Mouse (Mus musculus): ENCODE results near the gene Ywhag.

Ywhag gene

DNA sequence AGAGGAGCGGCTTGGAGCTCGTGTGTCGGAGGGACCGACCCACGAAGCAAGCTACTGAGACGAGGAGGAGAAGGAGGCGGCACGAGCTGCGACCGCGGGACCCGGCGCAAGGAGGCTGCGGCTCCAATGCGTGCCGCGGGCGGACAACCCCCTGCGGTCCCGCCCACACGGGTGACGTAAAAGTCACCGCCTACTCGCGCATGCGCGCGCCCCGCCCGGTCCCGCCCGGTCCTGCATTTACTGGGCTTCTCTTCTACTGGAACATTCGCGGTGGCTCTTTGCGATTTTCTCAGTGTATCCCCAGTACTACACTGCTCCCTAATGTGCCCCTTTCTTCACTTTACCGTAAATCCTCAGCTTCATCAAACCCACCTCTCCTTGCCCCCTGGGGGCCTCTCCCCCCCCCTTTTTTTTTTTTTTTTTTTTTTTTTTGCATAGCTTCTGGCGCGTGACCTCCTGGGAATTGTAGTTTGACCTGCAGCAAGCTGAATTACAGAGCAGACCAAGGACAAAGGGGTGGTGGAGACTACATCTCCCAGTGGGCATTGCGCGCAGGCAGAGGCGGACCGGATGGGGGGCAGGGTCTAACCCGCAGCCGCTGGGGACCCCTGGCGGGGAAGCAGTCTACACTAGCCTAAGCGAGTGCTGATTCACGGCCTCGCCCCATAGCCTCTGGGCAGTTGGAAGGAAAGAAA is at the start of gene Ywhag:
Gene Ywhag, minus strand, starts transcription at position 136 of the 695 bp plus-strand sequence.
- DNase-seq (ENCODE audit: low read depth, low spot score): peak; percentile 98

DNA sequence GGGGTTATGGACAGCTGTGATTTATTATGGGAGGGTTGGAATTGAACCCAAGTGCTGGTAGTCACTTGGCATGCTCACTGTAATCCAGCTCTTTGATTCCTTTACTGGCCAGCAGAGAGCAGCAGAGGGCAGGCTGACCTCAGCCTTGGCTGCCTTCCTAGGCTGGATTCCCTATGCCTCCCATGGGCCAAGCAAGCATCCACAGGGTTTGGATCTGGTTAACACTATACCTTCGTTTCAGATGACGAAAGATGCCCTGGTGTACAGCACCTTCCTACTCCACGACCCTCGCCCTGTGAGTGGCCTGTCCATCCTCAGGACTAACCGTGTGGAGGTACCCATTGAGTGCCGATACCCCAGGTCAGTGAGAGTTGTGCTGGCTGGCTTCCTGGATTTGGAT is 48.0 kb upstream of the Ywhag start:
- peak; percentile 90 for DNase-seq (ENCODE audit: low read depth, low spot score)

- DNase-seq (ENCODE audit: low read depth, low spot score): no peak
Measured at GRCm38 (mm10) chr5:135979904-135980303, 45.5 kb upstream of the Ywhag start, which contains the start of gene Zp3. Gene Zp3, plus strand, starts transcription at chr5:135980099.

GRCm38 (mm10) chr5:135979381-135979780 is 45.0 kb upstream of the Ywhag start:
- no peak for DNase-seq (ENCODE audit: low read depth, low spot score)

GRCm38 (mm10) chr5:135975893-135976668 is 41.7 kb upstream of the Ywhag start:
- DNase-seq (ENCODE audit: low read depth, low spot score): peak; percentile 27

GRCm38 (mm10) chr5:135974365-135974764 is 39.9 kb upstream of the Ywhag start, which contains the start of gene Ssc4d:
Gene Ssc4d, minus strand, starts transcription at chr5:135974531.
- no peak for DNase-seq (ENCODE audit: low read depth, low spot score)

GRCm38 (mm10) chr5:135971876-135972275 is 37.5 kb upstream of the Ywhag start:
- no peak for DNase-seq (ENCODE audit: low read depth, low spot score)

GRCm38 (mm10) chr5:135970247-135970646 is 35.8 kb upstream of the Ywhag start:
- DNase-seq (ENCODE audit: low read depth, low spot score): no peak

GRCm38 (mm10) chr5:135968781-135969180 is 34.4 kb upstream of the Ywhag start:
- peak; percentile 80 for DNase-seq (ENCODE audit: low read depth, low spot score)

- DNase-seq (ENCODE audit: low read depth, low spot score): peak; percentile 38
Measured at GRCm38 (mm10) chr5:135966866-135967265, 32.5 kb upstream of the Ywhag start.

- no peak for DNase-seq (ENCODE audit: low read depth, low spot score)
Measured at GRCm38 (mm10) chr5:135965501-135965930, 31.1 kb upstream of the Ywhag start.

GRCm38 (mm10) chr5:135963280-135963627 is 28.8 kb upstream of the Ywhag start:
- no peak for DNase-seq (ENCODE audit: low read depth, low spot score)

- peak; percentile 100 for DNase-seq (ENCODE audit: low read depth, low spot score)
Measured at GRCm38 (mm10) chr5:135962492-135963279, 28.3 kb upstream of the Ywhag start.

GRCm38 (mm10) chr5:135962125-135962491 is 27.7 kb upstream of the Ywhag start:
- DNase-seq (ENCODE audit: low read depth, low spot score): no peak

DNA sequence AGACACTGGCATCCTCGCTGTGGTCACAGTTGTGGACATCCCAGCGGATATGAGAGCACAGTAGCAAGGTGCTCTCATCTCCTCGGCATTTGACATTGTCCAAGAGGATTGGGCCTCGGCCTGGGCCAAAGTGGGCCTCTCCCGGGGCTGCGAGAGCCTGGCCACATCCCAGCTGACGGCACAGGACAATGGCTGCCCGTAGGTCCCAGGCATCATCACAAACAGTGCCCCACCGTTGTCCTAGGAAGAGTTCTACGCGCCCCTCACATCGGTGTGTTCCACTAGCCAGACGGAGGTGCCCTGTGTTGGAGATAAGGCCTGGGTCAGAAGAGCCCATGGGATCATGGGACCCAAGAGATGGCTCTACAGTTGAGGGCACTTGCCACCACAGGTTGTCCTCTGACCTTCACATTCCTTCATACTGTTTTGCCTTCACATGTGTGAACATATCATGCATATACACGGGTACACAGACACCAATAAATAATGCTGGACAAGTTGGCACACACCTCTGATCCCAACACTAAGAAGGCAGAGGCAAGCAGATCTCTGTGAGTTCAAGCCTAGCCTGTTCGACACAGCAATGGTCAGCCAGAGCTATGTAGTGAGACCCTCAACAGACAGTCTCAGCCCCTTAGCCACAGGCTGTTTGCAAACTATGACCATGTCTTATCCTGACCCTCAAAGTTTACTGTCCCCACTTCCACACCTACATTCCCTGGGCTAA is 26.7 kb upstream of the Ywhag start:
- no peak for DNase-seq (ENCODE audit: low read depth, low spot score)

- DNase-seq (ENCODE audit: low read depth, low spot score): peak; percentile 91
Measured at GRCm38 (mm10) chr5:135959911-135960310, 25.5 kb upstream of the Ywhag start.

DNA sequence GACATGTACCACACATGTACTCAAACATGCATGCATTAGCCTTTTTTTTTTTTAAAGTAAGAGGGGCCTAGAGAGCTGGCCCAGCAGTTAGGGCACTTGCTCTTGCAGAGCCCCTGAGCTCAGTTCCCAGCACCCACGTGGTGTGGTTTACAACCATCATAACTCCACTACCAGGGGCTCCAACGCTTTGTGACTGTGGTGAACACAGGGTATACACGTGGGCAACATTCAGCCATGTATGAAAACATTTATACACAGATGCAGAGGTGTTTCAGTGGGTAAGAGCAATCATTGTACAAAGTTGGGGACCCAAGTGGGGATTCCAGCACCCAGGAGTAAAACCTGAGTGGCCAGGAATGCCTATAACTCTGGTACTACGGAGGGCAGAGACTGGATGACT is 24.0 kb upstream of the Ywhag start:
- DNase-seq (ENCODE audit: low read depth, low spot score): no peak

DNA sequence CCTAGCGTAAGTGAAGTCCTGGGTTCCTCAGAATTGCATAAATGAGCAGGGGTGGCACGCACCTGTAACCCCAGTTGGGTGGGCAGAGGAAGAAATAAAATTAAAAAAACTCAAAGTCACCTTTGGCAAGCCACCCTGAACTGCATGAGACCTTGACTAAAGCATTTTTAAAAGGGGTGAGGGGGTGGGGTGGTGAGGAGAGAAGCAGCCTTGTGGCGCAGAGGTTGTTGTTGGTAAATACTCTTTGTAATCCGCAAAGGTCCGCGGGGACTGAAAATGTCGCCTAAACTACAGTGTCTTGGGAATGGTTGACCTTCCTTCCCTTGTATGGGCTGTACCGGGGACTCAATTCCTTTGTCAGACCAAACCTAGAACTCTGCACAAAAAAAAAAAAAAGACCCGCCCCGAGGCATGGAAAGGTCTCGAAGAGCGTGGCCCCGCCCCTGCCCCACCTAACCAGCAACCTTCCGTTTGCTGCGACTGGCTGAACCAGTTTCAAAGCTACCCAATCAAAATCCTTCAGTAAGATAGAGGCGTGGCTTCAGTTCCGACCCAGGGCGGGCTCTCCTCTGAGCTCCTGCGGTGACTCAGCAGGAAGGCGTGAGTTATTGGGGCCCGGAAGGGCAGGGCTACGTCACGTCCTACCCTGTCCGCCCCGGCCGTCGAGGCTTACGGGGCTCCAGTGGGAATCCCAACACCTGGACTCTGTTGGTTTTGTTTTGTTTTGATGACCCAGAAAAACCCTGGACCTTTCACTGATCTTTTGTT is 23.0 kb upstream of the Ywhag start:
- DNase-seq (ENCODE audit: low read depth, low spot score): peak; percentile 100

DNA sequence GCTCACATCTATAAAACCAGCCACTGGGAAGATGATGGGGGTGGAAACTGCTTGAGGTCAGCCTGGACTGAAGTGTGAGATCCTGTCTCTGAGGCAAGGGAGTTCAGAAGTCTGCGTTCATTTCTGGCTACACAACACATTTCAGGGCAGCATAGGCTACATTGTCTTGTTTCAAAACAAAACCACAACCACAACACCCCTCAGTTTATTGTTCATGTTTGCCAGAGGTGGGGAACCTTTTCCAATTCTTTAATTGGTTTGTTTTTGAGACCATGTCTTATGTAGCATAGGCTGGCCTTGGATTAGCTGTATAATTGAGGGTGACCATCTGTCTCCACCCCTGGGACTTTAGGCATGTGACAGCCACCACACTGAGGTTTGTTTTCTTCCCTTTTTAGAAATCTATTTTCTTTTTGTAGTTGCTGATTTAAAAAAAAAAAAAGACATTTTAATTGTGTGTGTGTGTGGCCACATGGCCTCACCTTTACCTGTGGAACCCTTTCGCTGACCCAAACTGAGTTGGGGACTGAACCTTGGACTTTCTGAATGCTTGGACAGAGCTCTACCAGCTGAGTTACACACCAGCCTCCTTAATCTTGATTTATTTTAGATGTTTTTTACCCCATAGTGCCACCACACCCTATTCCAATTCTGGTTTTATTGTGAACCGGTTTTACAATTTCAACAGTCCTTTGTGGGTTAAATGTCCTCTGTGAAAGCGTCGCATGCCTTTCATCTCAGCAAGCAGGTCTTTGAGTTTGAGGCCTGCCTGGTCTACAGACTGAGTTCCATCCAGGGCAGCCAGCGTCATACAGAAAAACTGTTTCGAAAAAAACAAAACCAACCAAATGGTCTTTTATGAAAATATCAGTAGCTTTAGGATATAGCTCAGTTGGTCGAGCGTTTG is 22.1 kb upstream of the Ywhag start:
- no peak for DNase-seq (ENCODE audit: low read depth, low spot score)

DNA sequence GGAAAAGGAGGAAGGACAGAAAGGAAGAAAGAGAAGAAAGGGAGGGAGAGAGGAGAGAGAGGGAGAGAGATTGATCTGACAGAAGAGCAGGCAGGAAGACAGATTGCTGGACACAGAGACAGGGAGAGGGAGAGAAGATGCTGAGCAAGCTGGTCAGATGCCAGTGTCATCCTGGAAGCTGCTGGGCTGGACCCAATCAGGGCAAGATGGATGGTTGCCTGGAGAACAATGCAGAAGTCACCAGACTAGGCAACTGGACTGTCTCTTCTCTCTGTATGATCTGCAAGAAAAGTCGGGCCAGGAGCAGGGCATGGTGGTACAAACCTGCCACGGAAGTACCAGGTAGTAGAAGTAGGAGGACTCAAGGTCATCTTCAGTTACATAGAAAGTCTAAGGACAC is 18.4 kb upstream of the Ywhag start:
- DNase-seq (ENCODE audit: low read depth, low spot score): no peak
